Mouse (Mus musculus) spleen, adult 2 months (tissue): ENCODE results near the gene Ccn1.

Source experiments
- CTCF ChIP-seq: fragments of 200-500 bp; IDR thresholded peaks from 2 replicates; pipeline ENCODE4 v1.5.1; 2011; ENCODE audit warnings: mild to moderate bottlenecking, inconsistent platforms; ENCODE audit not compliant: insufficient read depth, insufficient read length, insufficient replicate concordance; ENCODE audit errors: extremely low read depth
- POLR2A ChIP-seq: fragments of 200-500 bp; IDR thresholded peaks from 2 replicates; pipeline ENCODE4 v1.6.1; 2011; ENCODE audit warnings: low read depth, low read length, inconsistent platforms

DNA sequence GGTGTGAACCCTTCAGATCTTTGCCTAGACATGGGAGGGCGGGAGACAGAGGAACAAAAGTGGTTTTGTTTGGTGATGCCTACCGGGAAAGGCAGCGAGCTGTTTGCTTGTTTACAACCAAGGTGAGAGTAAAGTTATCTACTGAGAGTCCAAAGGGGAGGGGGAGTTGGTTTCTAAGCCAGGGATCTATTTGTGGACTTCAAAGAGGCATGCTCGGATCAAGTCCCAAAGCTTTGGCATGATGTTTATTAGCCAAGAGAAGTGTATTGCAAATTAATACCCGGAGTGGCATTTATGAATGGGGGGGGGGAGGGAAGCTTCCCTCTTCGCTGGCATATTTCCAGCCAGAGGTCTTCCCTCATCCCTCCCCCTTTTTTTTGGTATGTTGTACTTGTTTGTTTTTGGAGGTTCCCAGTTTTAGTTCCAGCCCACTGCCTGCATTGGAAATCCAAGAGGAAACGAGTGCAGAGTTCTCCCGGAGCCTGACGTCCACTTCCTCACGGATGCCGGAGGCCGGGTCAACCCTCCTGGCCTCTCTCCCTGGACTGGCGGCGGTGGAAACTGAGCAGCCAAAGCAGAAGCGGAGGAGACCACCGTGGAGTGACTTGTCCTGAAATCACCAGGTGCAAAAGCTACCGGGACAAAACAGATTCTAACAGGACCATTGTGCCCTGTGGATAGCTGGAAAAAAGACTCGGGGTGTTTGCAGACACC lies 674 bp upstream of the Ccn1 start:
- TF ChIP-seq POLR2A, result no peak
- no peak for TF ChIP-seq CTCF
